Comparison of ENCODE assay signal across 15 mouse cellular contexts in genomic region chr2:79291922-79292321, GRCm38 (mm10).
"Had no signal": no experiment of that assay in that cellular context is flagged by ENCODE, and none has a peak within 500 bp of the region (broad histone marks: within the 10 kb centered on the region; RNA-seq: fewer than 3 reads in every experiment).

No protein-coding gene starts in this region.

- H3K27me3 ChIP-seq: liver, embryonic 13.5 days; midbrain, embryonic 15.5 days; neural tube, embryonic 12.5 days; neural tube, embryonic 15.5 days had no signal

- H3K4me2 ChIP-seq: liver, embryonic 13.5 days; midbrain, embryonic 11.5 days; midbrain, embryonic 15.5 days; neural tube, embryonic 12.5 days; neural tube, embryonic 15.5 days had no signal

- H3K27ac ChIP-seq: kidney, postnatal 0 days; liver, embryonic 13.5 days; midbrain, embryonic 15.5 days; neural tube, embryonic 12.5 days; neural tube, embryonic 15.5 days had no signal

- H3K4me3 ChIP-seq: liver, embryonic 13.5 days; midbrain, embryonic 15.5 days; neural tube, embryonic 12.5 days; neural tube, embryonic 15.5 days had no signal

- H3K9ac ChIP-seq: liver, embryonic 13.5 days; midbrain, embryonic 15.5 days; neural tube, embryonic 12.5 days; neural tube, embryonic 15.5 days had no signal

- DNase-seq: kidney, adult 2 months; kidney, postnatal 25 days; left cerebral cortex, postnatal 4 days; liver, embryonic 13.5 days; lung, adult 2 months; lung, postnatal 14 days; lung, postnatal 4 days; thymus, adult 18-20 months; thymus, postnatal 36 days had no signal

- H3K4me1 ChIP-seq: liver, embryonic 13.5 days; midbrain, embryonic 15.5 days; neural tube, embryonic 12.5 days had no signal

- ATAC-seq: intestine, postnatal 0 days; midbrain, embryonic 15.5 days had no signal

- H3K9me3 ChIP-seq: liver, embryonic 13.5 days; midbrain, embryonic 15.5 days; neural tube, embryonic 12.5 days; neural tube, embryonic 15.5 days had no signal

- H3K36me3 ChIP-seq: midbrain, embryonic 15.5 days; neural tube, embryonic 12.5 days; neural tube, embryonic 15.5 days had no signal
